ENCODE assay signal across 8 mouse cellular contexts in genomic region chr15:102742589-102742988, GRCm38 (mm10). TPM values are rescaled to one million over a fixed set of nuclear protein-coding genes. Genes with fewer than 3 reads are reported as not detected.
A peak's percentile ranks its signal among the peaks of the same experiment; 100 is the strongest.
DNase-seq lines count a peak whose midpoint lies in the region; ATAC-seq lines count a peak whose summit lies in the region.

No protein-coding gene starts in this region.

- no peaks in the 10 kb centered on the region for H3K9me3 ChIP-seq in embryonic facial prominence, embryonic 13.5 days
- H3K9me3 ChIP-seq in limb, embryonic 13.5 days, result no peaks in the 10 kb centered on the region

- WGBS in embryonic facial prominence, embryonic 13.5 days, result 0% methylated on average over 10 of the region's 10 CpGs
- 0% methylated on average over 10 of the region's 10 CpGs for WGBS in limb, embryonic 13.5 days

- H3K27ac ChIP-seq in embryonic facial prominence, embryonic 13.5 days, result no peak overlapping the region
- H3K27ac ChIP-seq in limb, embryonic 13.5 days, result no peak overlapping the region

- H3K9ac ChIP-seq in embryonic facial prominence, embryonic 13.5 days, result no peak overlapping the region
- H3K9ac ChIP-seq in limb, embryonic 13.5 days, result no peak overlapping the region

- H3K4me2 ChIP-seq in embryonic facial prominence, embryonic 13.5 days, result no peak overlapping the region
- no peak overlapping the region for H3K4me2 ChIP-seq in limb, embryonic 13.5 days (replicated peaks)

- DNase-seq in B cell, adult 2 months, result peak; percentile 91 to 93
- DNase-seq in adrenal gland, postnatal 4 days (ENCODE audit: low spot score in 2 of 2), result peak; percentile 73 to 82
- peak; percentile 90 for DNase-seq in heart, adult 8-10 months (ENCODE audit: low spot score)
- peak; percentile 96 for DNase-seq in kidney, adult 9 months
- DNase-seq in monocyte, adult 2 months (ENCODE audit: low read depth in 1 of 2, low spot score in 2 of 2), result peak; percentile 59 to 80
- peak; percentile 77 to 86 for DNase-seq in spleen, postnatal 14 days (ENCODE audit: low spot score in 2 of 2)

- peaks cover 69% of the 10 kb centered on the region for H3K27me3 ChIP-seq in embryonic facial prominence, embryonic 13.5 days
- peaks cover 67% of the 10 kb centered on the region for H3K27me3 ChIP-seq in limb, embryonic 13.5 days

- ATAC-seq in embryonic facial prominence, embryonic 13.5 days (ENCODE audit: insufficient number of reproducible peaks, insufficient read depth, low FRiP score, low TSS enrichment, low read depth), result 0 out of 2 replicates have a peak, but pooled peaks have one; percentile 66
- peak; percentile 59; the same call in 1 of the 2 replicates for ATAC-seq in limb, embryonic 13.5 days (ENCODE audit: low FRiP score, low read depth)

- no peaks in the 10 kb centered on the region for H3K36me3 ChIP-seq in embryonic facial prominence, embryonic 13.5 days
- no peaks in the 10 kb centered on the region for H3K36me3 ChIP-seq in limb, embryonic 13.5 days

- H3K4me3 ChIP-seq in embryonic facial prominence, embryonic 13.5 days, result no peak overlapping the region
- H3K4me3 ChIP-seq in limb, embryonic 13.5 days, result no peak overlapping the region

- peaks cover 25% of the 10 kb centered on the region for H3K4me1 ChIP-seq in embryonic facial prominence, embryonic 13.5 days
- peaks cover 34% of the 10 kb centered on the region for H3K4me1 ChIP-seq in limb, embryonic 13.5 days

RNA-seq across cellular contexts. Expression of gene Calcoco1, which starts 20.6 kb away (rescaled TPM):
- 100 to 1,000 TPM; 118 to 120 TPM for total RNA-seq in adrenal gland, postnatal 4 days (2021)
- polyA plus RNA-seq in embryonic facial prominence, embryonic 13.5 days (2015; fragmentation: Nextera tagmentation; extraction: Ambion mirVana), result 53.4 and 62.8 TPM in 2 replicates
- total RNA-seq in heart, adult 8-10 months (2022), result 100 to 1,000 TPM; 117 to 143 (median 127) TPM
- 57.7 and 58.3 TPM in 2 replicates for polyA plus RNA-seq in limb, embryonic 13.5 days (2015; fragmentation: Nextera tagmentation; extraction: Ambion mirVana)
